Mouse (Mus musculus) ES-E14 (cell line): ENCODE results near the gene Gipc3. TPM values are rescaled to one million over a fixed set of nuclear protein-coding genes. Genes with fewer than 3 reads are reported as not detected.

Source experiments
- DNase-seq: peaks from one replicate; pipeline ENCODE4 v3.0.0-alpha.2; 2013; ENCODE audit warnings: low read depth, low spot score
- H3K27ac ChIP-seq: 2 replicates; pipeline ENCODE4 v1.5.1; 2012; ENCODE audit warnings: low read depth, mild to moderate bottlenecking, low read length, moderate library complexity, mixed read lengths; ENCODE audit not compliant: poor library complexity, insufficient read depth, severe bottlenecking
- H3K36me3 ChIP-seq: 2 replicates; pipeline ENCODE4 v1.6.1; 2012; ENCODE audit warnings: mild to moderate bottlenecking, low read length, moderate library complexity, mixed read lengths; ENCODE audit not compliant: control insufficient read depth, poor library complexity, insufficient read depth, severe bottlenecking
- H3K4me1 ChIP-seq, 2 experiments: fragments of 150-350 bp in 1 of 2; sonication (generic) in 1 of 2; 2 replicates each; pipeline ENCODE4 v1.6.1; 2012; ENCODE audit warnings: low read length in 2 of 2, mild to moderate bottlenecking in 1 of 2, mixed read lengths in 1 of 2; ENCODE audit not compliant: control insufficient read depth in 2 of 2, insufficient read depth in 2 of 2, poor library complexity in 1 of 2
- H3K4me3 ChIP-seq, 2 experiments: fragments of 150-350 bp in 1 of 2; sonication (generic) in 1 of 2; 2 replicates each; pipeline ENCODE4 v1.5.1; 2012; ENCODE audit warnings: low read length in 2 of 2, low read depth in 1 of 2, mild to moderate bottlenecking in 1 of 2, mixed read lengths in 1 of 2; ENCODE audit not compliant: insufficient read depth in 1 of 2, poor library complexity in 1 of 2, severe bottlenecking in 1 of 2
- H3K9ac ChIP-seq: 2 replicates; pipeline ENCODE4 v1.6.1; 2012; ENCODE audit warnings: low read depth, mild to moderate bottlenecking, low read length, mixed read lengths; ENCODE audit not compliant: poor library complexity, insufficient read depth, severe bottlenecking
- H3K9me3 ChIP-seq: fragments of 150-350 bp; sonication (generic); 2 replicates; pipeline ENCODE4 v1.6.1; 2012; ENCODE audit warnings: low read depth, mild to moderate bottlenecking, low read length; ENCODE audit not compliant: control insufficient read depth, insufficient read depth
- CHD2 ChIP-seq: IDR thresholded peaks from 2 replicates; pipeline ENCODE4 v1.6.1; 2014; ENCODE audit warnings: mild to moderate bottlenecking, low read depth, low read length, inconsistent platforms
- HCFC1 ChIP-seq: IDR thresholded peaks from 2 replicates; pipeline ENCODE4 v1.6.1; 2012; ENCODE audit warnings: low read length, inconsistent platforms, borderline replicate concordance; ENCODE audit not compliant: insufficient read depth
- MAFK ChIP-seq: IDR thresholded peaks from 2 replicates; pipeline ENCODE4 v1.6.1; 2014; ENCODE audit warnings: mild to moderate bottlenecking, low read depth, low read length, inconsistent platforms; ENCODE audit not compliant: insufficient read depth
- ZC3H11A ChIP-seq: IDR thresholded peaks from 2 replicates; pipeline ENCODE4 v1.6.1; 2012; ENCODE audit warnings: low read depth, mild to moderate bottlenecking, inconsistent platforms, low read length, borderline replicate concordance
- ZNF384 ChIP-seq: IDR thresholded peaks from 2 replicates; pipeline ENCODE4 v1.6.1; 2012; ENCODE audit warnings: low read depth, low read length, inconsistent platforms
- in situ Hi-C, 2 experiments: fragments of 600-800 bp; cut with MboI; formaldehyde crosslinking; loops; one replicate each; pipeline ENCODE4 v1.15.1; 2025; ENCODE audit warnings: low sequenced_read_pairs in 2 of 2, inconsistent platforms in 1 of 2; ENCODE audit not compliant: unreplicated experiment in 2 of 2
- total RNA-seq: library from RNA; depleted of rRNA; stranded (reverse); fragments of 300-350 nt; gene quantifications from 2 replicates; pipeline ENCODE4 v1.2.3, GENCODE M21; 2012

Gene Gipc3
- total RNA-seq, 1 experiment: 0.09 TPM

DNA sequence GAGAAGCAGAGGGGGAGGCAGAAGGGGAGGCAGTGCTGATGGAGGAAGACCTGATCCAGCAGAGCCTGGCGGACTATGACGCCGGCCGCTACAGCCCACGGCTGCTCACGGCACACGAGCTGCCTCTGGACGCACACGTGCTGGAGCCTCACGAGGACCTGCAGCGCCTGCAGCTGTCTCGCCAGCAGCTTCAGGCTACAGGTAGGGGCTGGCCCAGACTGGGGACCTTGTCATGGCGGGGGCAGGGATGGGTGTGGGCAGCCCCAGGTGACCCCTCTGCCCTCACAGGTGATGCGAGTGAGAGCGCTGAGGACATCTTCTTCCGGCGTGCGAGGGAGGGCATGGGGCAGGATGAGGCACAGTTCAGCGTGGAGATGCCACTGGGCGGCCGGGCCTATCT lies 17.9 kb downstream of the Gipc3 start:
- H3K27ac ChIP-seq: no peak overlapping the region
- no peak for TF ChIP-seq ZNF384
- no peak for TF ChIP-seq CHD2
- no peak for TF ChIP-seq ZC3H11A
- no peak for TF ChIP-seq HCFC1
- TF ChIP-seq MAFK: no peak
- in situ Hi-C loops: no loop called here
- no peak overlapping the region for H3K4me3 ChIP-seq
- H3K9ac ChIP-seq: no peak overlapping the region
- H3K4me1 ChIP-seq: peaks cover 5 to 25% of the 10 kb centered on the region in 2 experiments; a peak in 3 of 4 replicates
- H3K9me3 ChIP-seq: no peaks in the 10 kb centered on the region
- no peak for DNase-seq
- peaks cover 51% of the 10 kb centered on the region for H3K36me3 ChIP-seq

DNA sequence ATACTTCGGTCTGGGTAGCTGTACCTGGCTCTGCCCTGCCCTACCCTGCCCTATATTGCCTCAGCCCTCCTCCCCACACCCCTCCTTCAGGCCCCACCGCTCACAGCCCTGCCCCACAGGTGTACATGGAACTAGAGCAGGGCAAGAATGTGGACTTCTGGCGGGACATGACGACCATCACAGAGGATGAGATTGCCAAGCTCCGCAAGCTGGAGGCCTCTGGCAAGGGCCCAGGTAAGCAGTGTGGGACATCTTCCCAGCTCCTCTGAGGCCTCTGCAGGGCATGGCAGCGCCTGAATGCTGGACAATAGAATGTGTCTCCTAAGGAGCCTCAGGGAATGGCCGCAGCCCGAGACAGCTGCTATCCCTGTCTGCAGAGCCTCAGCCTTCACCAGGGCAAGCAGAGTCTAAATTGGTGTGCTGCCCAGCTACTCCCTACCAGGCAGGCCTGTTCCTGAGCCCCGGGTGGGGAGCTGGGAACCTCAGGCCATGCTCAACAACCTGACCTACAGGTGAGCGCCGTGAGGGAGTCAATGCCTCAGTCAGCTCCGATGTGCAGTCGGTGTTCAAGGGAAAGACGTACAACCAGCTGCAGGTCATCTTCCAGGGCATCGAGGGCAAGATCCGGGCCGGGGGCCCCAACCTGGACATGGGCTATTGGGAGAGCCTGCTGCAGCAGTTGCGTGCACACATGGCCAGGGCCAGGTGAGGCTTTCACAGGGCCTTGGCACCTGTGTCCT lies 19.1 kb downstream of the Gipc3 start:
- peaks cover 5 to 25% of the 10 kb centered on the region in 2 experiments; a peak in 3 of 4 replicates for H3K4me1 ChIP-seq

DNA sequence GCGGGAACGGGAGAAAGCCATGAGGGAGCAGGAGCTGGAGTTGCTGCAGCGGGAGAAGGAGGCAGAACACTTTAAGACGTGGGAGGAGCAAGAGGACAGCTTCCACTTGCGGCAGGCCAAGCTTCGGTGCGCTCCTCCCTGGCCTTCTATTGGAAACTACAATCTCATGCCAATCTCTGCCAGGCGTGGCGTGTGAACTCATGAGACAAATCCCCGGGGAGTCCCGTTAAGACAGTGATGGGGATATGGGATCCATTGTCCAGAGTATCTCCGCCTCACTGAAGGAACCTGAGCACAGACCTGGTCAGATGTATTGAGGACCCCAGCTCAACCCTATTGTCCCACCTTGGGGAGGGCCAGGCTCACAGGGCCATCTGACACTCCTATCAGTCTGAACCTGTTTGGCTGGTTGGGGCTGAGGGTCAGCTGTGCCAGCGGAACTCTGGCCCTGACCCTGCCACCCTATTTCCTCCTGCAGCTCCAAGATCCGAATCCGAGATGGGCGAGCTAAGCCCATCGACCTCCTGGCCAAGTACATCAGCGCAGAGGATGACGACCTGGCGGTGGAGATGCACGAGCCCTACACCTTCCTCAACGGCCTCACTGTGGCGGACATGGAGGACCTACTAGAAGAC lies 19.8 kb downstream of the Gipc3 start:
- no peak for DNase-seq
- Histone ChIP-seq H3K4me3 (no peak overlapping the region), H3K9ac (no peak overlapping the region), H3K27ac (no peak overlapping the region), H3K9me3 (no peaks in the 10 kb centered on the region), H3K4me1 (peaks cover 1 to 20% of the 10 kb centered on the region in 2 experiments; a peak in 3 of 4 replicates), H3K36me3 (peaks cover 56% of the 10 kb centered on the region)
- in situ Hi-C loops: no loop called here
- no peak for TF ChIP-seq ZC3H11A
- TF ChIP-seq MAFK: no peak
- TF ChIP-seq ZNF384: no peak
- no peak for TF ChIP-seq HCFC1
- TF ChIP-seq CHD2: no peak

More for the DNA sequence above, 19.1 kb downstream of the Gipc3 start:
- Histone ChIP-seq H3K4me3 (no peak overlapping the region), H3K27ac (no peak overlapping the region), H3K36me3 (peaks cover 51% of the 10 kb centered on the region), H3K9me3 (no peaks in the 10 kb centered on the region), H3K9ac (no peak overlapping the region)
- in situ Hi-C loops: no loop called here
- DNase-seq: no peak
- TF ChIP-seq ZNF384: no peak
- TF ChIP-seq HCFC1: no peak
- no peak for TF ChIP-seq MAFK
- TF ChIP-seq ZC3H11A: no peak
- TF ChIP-seq CHD2: no peak

DNA sequence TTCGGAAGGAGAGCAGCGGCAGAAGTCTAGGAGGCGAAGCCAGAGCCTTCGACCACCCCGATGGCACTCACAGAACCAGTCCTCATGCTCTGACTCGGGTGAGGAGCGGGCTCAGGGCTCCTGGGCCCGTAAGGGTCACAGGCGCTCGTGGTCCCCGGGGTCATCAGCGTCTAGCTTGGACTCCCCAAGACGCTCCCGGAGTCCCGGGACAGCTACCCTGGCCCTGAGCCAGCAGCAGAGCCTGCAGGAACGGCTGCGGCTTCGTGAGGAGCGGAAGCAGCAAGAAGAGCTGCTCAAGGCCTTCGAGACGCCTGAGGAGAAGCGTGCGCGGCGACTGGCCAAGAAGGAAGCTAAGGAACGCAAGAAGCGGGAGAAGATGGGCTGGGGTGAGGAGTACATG lies 20.6 kb downstream of the Gipc3 start:
- TF ChIP-seq ZNF384 (no peak), CHD2 (no peak), MAFK (no peak), ZC3H11A (no peak), HCFC1 (no peak)
- DNase-seq: no peak
- 0 out of 2 replicates have a peak overlapping the region, but pooled peaks have one; percentile 13 for H3K9ac ChIP-seq
- peak overlapping the region in 1 of 2 experiments; percentile 60; a peak in 1 of 4 replicates for H3K4me3 ChIP-seq
- in situ Hi-C loops: no loop called here
- 0 out of 2 replicates have a peak overlapping the region, but pooled peaks have one; percentile 8 for H3K27ac ChIP-seq
- H3K9me3 ChIP-seq: no peaks in the 10 kb centered on the region
- H3K4me1 ChIP-seq: peaks cover 0 to 20% of the 10 kb centered on the region in 2 experiments; a peak in 2 of 4 replicates
- H3K36me3 ChIP-seq: peaks cover 59% of the 10 kb centered on the region
